Mouse (Mus musculus): ENCODE measurements around the gene Tarbp1. TPM values are rescaled to one million over a fixed set of nuclear protein-coding genes. Genes with fewer than 3 reads are reported as not detected.
A peak's percentile ranks its signal among the peaks of the same experiment; 100 is the strongest.
"Not testable (repeated sequence)": the region's sequence is repeated elsewhere in the genome, so short reads cannot be mapped to it uniquely, and the experiment has no call there.

The Tarbp1 gene
- polyA plus RNA-seq, 1 experiment: 10.4 TPM

- TF ChIP-seq CTCF (IDR thresholded peaks at IDR 0.05; ENCODE audit: borderline replicate concordance, control insufficient read depth, extremely low read depth, insufficient read depth, low read length, poor library complexity): no peak
- no peak for TF ChIP-seq POLR2A (IDR thresholded peaks at IDR 0.05; ENCODE audit: control insufficient read depth, extremely low read depth, insufficient read depth, low read length, poor library complexity)
- no peak overlapping the region for H3K4me3 ChIP-seq (ENCODE audit: control insufficient read depth, insufficient read depth, low read length)
Observed at GRCm38 (mm10) chr8:126494160-126495110, 19.6 kb upstream of the Tarbp1 start.

GRCm38 (mm10) chr8:126482938-126483337 lies 8.1 kb upstream of the Tarbp1 start:
- TF ChIP-seq CTCF (IDR thresholded peaks at IDR 0.05; ENCODE audit: borderline replicate concordance, control insufficient read depth, extremely low read depth, insufficient read depth, low read length, poor library complexity) (peak; percentile 27; the same call in 1 of the 2 replicates), POLR2A (IDR thresholded peaks at IDR 0.05; ENCODE audit: control insufficient read depth, extremely low read depth, insufficient read depth, low read length, poor library complexity) (no peak)
- Histone ChIP-seq H3K36me3 (ENCODE audit: control insufficient read depth, insufficient read depth, low read length) (no peaks in the 10 kb centered on the region), H3K4me1 (replicated peaks; ENCODE audit: control insufficient read depth, insufficient read depth, low read length) (no peaks in the 10 kb centered on the region), H3K4me3 (ENCODE audit: control insufficient read depth, insufficient read depth, low read length) (no peak overlapping the region), H3K27me3 (ENCODE audit: control insufficient read depth, insufficient read depth, low read length) (no peaks in the 10 kb centered on the region), H3K27ac (ENCODE audit: control insufficient read depth, insufficient read depth, low read length) (no peak overlapping the region)
- peak; percentile 80 for DNase-seq
- 4% methylated on average over 5 of the region's 5 CpGs for WGBS

More at GRCm38 (mm10) chr8:126494160-126495110, 19.6 kb upstream of the Tarbp1 start:
- Histone ChIP-seq H3K27me3 (ENCODE audit: control insufficient read depth, insufficient read depth, low read length) (no peaks in the 10 kb centered on the region), H3K36me3 (ENCODE audit: control insufficient read depth, insufficient read depth, low read length) (no peaks in the 10 kb centered on the region), H3K4me1 (replicated peaks; ENCODE audit: control insufficient read depth, insufficient read depth, low read length) (peaks cover 6% of the 10 kb centered on the region), H3K27ac (ENCODE audit: control insufficient read depth, insufficient read depth, low read length) (no peak overlapping the region)
- WGBS: 74% methylated on average over 15 of the region's 15 CpGs
- no peak for DNase-seq

GRCm38 (mm10) chr8:126482348-126482720 lies 7.5 kb upstream of the Tarbp1 start:
- Histone ChIP-seq H3K4me1 (replicated peaks; ENCODE audit: control insufficient read depth, insufficient read depth, low read length) (no peaks in the 10 kb centered on the region), H3K4me3 (ENCODE audit: control insufficient read depth, insufficient read depth, low read length) (no peak overlapping the region), H3K27ac (ENCODE audit: control insufficient read depth, insufficient read depth, low read length) (no peak overlapping the region), H3K27me3 (ENCODE audit: control insufficient read depth, insufficient read depth, low read length) (no peaks in the 10 kb centered on the region), H3K36me3 (ENCODE audit: control insufficient read depth, insufficient read depth, low read length) (no peaks in the 10 kb centered on the region)
- TF ChIP-seq CTCF (IDR thresholded peaks at IDR 0.05; ENCODE audit: borderline replicate concordance, control insufficient read depth, extremely low read depth, insufficient read depth, low read length, poor library complexity) (no peak), POLR2A (IDR thresholded peaks at IDR 0.05; ENCODE audit: control insufficient read depth, extremely low read depth, insufficient read depth, low read length, poor library complexity) (no peak)
- DNase-seq: no peak
- WGBS: 56% methylated on average over 2 of the region's 2 CpGs

GRCm38 (mm10) chr8:126481494-126482347 lies 6.9 kb upstream of the Tarbp1 start:
- H3K4me1 ChIP-seq (replicated peaks; ENCODE audit: control insufficient read depth, insufficient read depth, low read length): no peaks in the 10 kb centered on the region
- H3K27me3 ChIP-seq (ENCODE audit: control insufficient read depth, insufficient read depth, low read length): no peaks in the 10 kb centered on the region
- 53% methylated on average over 8 of the region's 8 CpGs for WGBS
- no peak overlapping the region for H3K4me3 ChIP-seq (ENCODE audit: control insufficient read depth, insufficient read depth, low read length)
- H3K27ac ChIP-seq (ENCODE audit: control insufficient read depth, insufficient read depth, low read length): no peak overlapping the region
- H3K36me3 ChIP-seq (ENCODE audit: control insufficient read depth, insufficient read depth, low read length): no peaks in the 10 kb centered on the region
- no peak for TF ChIP-seq CTCF (IDR thresholded peaks at IDR 0.05; ENCODE audit: borderline replicate concordance, control insufficient read depth, extremely low read depth, insufficient read depth, low read length, poor library complexity)
- no peak for TF ChIP-seq POLR2A (IDR thresholded peaks at IDR 0.05; ENCODE audit: control insufficient read depth, extremely low read depth, insufficient read depth, low read length, poor library complexity)
- peak; percentile 57 for DNase-seq

- Histone ChIP-seq H3K27ac (ENCODE audit: control insufficient read depth, insufficient read depth, low read length) (no peak overlapping the region), H3K4me3 (ENCODE audit: control insufficient read depth, insufficient read depth, low read length) (no peak overlapping the region), H3K36me3 (ENCODE audit: control insufficient read depth, insufficient read depth, low read length) (no peaks in the 10 kb centered on the region), H3K27me3 (ENCODE audit: control insufficient read depth, insufficient read depth, low read length) (no peaks in the 10 kb centered on the region), H3K4me1 (replicated peaks; ENCODE audit: control insufficient read depth, insufficient read depth, low read length) (no peaks in the 10 kb centered on the region)
- WGBS: 69% methylated on average over 2 of the region's 2 CpGs
- no peak for DNase-seq
- TF ChIP-seq CTCF (IDR thresholded peaks at IDR 0.05; ENCODE audit: borderline replicate concordance, control insufficient read depth, extremely low read depth, insufficient read depth, low read length, poor library complexity) (no peak), POLR2A (IDR thresholded peaks at IDR 0.05; ENCODE audit: control insufficient read depth, extremely low read depth, insufficient read depth, low read length, poor library complexity) (no peak)
Observed at GRCm38 (mm10) chr8:126480366-126480765, 5.5 kb upstream of the Tarbp1 start.

GRCm38 (mm10) chr8:126478714-126479113 lies 3.8 kb upstream of the Tarbp1 start:
- no peaks in the 10 kb centered on the region for H3K36me3 ChIP-seq (ENCODE audit: control insufficient read depth, insufficient read depth, low read length)
- no peak overlapping the region for H3K4me3 ChIP-seq (ENCODE audit: control insufficient read depth, insufficient read depth, low read length)
- 72% methylated on average over 3 of the region's 3 CpGs for WGBS
- no peaks in the 10 kb centered on the region for H3K27me3 ChIP-seq (ENCODE audit: control insufficient read depth, insufficient read depth, low read length)
- TF ChIP-seq POLR2A (IDR thresholded peaks at IDR 0.05; ENCODE audit: control insufficient read depth, extremely low read depth, insufficient read depth, low read length, poor library complexity) (no peak), CTCF (IDR thresholded peaks at IDR 0.05; ENCODE audit: borderline replicate concordance, control insufficient read depth, extremely low read depth, insufficient read depth, low read length, poor library complexity) (no peak)
- H3K4me1 ChIP-seq (replicated peaks; ENCODE audit: control insufficient read depth, insufficient read depth, low read length): peaks cover 4% of the 10 kb centered on the region
- H3K27ac ChIP-seq (ENCODE audit: control insufficient read depth, insufficient read depth, low read length): no peak overlapping the region
- DNase-seq: no peak

- 82% methylated on average over 29 of the region's 29 CpGs for WGBS
- not testable (repeated sequence) for H3K4me3 ChIP-seq (ENCODE audit: control insufficient read depth, insufficient read depth, low read length); H3K27me3 ChIP-seq (ENCODE audit: control insufficient read depth, insufficient read depth, low read length); DNase-seq; H3K4me1 ChIP-seq (replicated peaks; ENCODE audit: control insufficient read depth, insufficient read depth, low read length); H3K27ac ChIP-seq (ENCODE audit: control insufficient read depth, insufficient read depth, low read length); H3K36me3 ChIP-seq (ENCODE audit: control insufficient read depth, insufficient read depth, low read length)
Observed at GRCm38 (mm10) chr8:126476151-126476855, 1.4 kb upstream of the Tarbp1 start.

- DNase-seq; H3K27ac ChIP-seq (ENCODE audit: control insufficient read depth, insufficient read depth, low read length); H3K4me3 ChIP-seq (ENCODE audit: control insufficient read depth, insufficient read depth, low read length); H3K4me1 ChIP-seq (replicated peaks; ENCODE audit: control insufficient read depth, insufficient read depth, low read length); H3K27me3 ChIP-seq (ENCODE audit: control insufficient read depth, insufficient read depth, low read length); H3K36me3 ChIP-seq (ENCODE audit: control insufficient read depth, insufficient read depth, low read length): not testable (repeated sequence)
- WGBS: 81% methylated on average over 8 of the region's 8 CpGs
Observed at GRCm38 (mm10) chr8:126475738-126476137, 873 bp upstream of the Tarbp1 start.
